Comparison of ENCODE assay signal across 7 mouse cellular contexts in the genomic region with DNA sequence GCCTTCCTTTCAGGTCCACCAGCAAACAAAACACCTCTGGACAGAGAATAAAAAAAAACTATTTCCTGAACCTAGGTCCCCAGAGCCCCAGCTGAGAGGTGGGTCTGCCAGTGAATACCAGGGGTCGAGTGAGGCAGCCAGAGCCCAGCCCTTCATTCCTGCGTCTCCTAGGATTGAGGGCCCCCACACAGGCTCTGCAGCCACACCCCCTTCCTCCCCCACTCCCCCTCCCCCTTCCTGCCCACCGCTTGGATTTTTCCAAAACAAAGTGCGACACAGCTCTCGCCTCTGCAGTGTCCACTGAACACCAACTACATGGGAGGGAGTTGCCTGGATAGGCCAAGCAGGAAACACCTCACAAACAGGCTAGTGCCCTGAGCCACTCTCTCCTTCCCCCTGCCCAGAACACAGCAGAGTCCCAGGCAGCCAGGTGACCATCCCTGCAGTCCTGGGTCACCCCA.
A peak's percentile ranks its signal among the peaks of the same experiment; 100 is the strongest.
DNase-seq lines count a peak whose midpoint lies in the region; ATAC-seq and TF ChIP-seq lines count a peak whose summit lies in the region.

No protein-coding gene starts in this region.

- no peaks in the 10 kb centered on the region for H3K27me3 ChIP-seq in stomach, embryonic 15.5 days (replicated peaks)

- no peak overlapping the region for H3K4me2 ChIP-seq in stomach, embryonic 15.5 days

- H3K9me3 ChIP-seq in stomach, embryonic 15.5 days, result no peaks in the 10 kb centered on the region

- WGBS in stomach, embryonic 15.5 days, result 22% methylated on average over 4 of the region's 5 CpGs

- no peak overlapping the region for H3K4me3 ChIP-seq in cortical plate, adult 2 months (ENCODE audit: insufficient read depth, low read length)
- no peak overlapping the region for H3K4me3 ChIP-seq in stomach, embryonic 15.5 days (replicated peaks)

- peak; percentile 24 for ATAC-seq in stomach, embryonic 15.5 days (ENCODE audit: insufficient read depth, low FRiP score, low read depth)

- H3K36me3 ChIP-seq in stomach, embryonic 15.5 days, result no peaks in the 10 kb centered on the region

- no peaks in the 10 kb centered on the region for H3K4me1 ChIP-seq in cortical plate, adult 2 months (ENCODE audit: control insufficient read depth, insufficient read depth, low read length)
- H3K4me1 ChIP-seq in stomach, embryonic 15.5 days, result peaks cover 45% of the 10 kb centered on the region

- no peak for TF ChIP-seq CTCF in cortical plate, adult 2 months (IDR thresholded peaks at IDR 0.05; ENCODE audit: extremely low read depth, insufficient read depth, low read length)

- intact Hi-C loops in heart, postnatal 14 days (cut with DNase I), result no loop called here

- TF ChIP-seq POLR2A in cortical plate, adult 2 months (IDR thresholded peaks at IDR 0.05; ENCODE audit: extremely low read depth, insufficient read depth, low read length), result no peak

- no peak overlapping the region for H3K9ac ChIP-seq in stomach, embryonic 15.5 days

- peak overlapping the region; percentile 99 for H3K27ac ChIP-seq in cortical plate, adult 2 months (ENCODE audit: insufficient read depth, low read length)
- H3K27ac ChIP-seq in stomach, embryonic 15.5 days, result peak overlapping the region; percentile 64

- DNase-seq in ZHBTc4 (ENCODE audit: low read depth, low spot score) (peak; percentile 29), liver (peak; percentile 39)
- DNase-seq in heart, postnatal 14 days, result peak; percentile 55 to 58
- no peak for DNase-seq in cerebellum, adult 18-20 months
- no peak for DNase-seq in gastrocnemius, postnatal 10 days

Comparison
In these comparisons a context has a peak if more than half of its experiments do, and no peak if none do; other contexts are left out.
1. DNase-seq: peak in ZHBTc4 (single experiment), heart, postnatal 14 days (2 of 2) and liver (single experiment); none in cerebellum, adult 18-20 months (0 of 2) and gastrocnemius, postnatal 10 days (single experiment).